Mouse (Mus musculus): Measurements from ENCODE around the gene Rad51c. TPM values are rescaled to one million over a fixed set of nuclear protein-coding genes. Genes with fewer than 3 reads are reported as not detected.
"Not testable (repeated sequence)": the region's sequence is repeated elsewhere in the genome, so short reads cannot be mapped to it uniquely, and the experiment has no call there.

Rad51c gene
- total RNA-seq, 2 experiments from 2014 or later, result 2.5 to 2.7 TPM

- intact Hi-C loops (cut with DNase I), result loop anchor here (5.0 kb wide), 1 partner anchor 82 kb away; no protein-coding TSS in a partner anchor
- not testable (repeated sequence) for DNase-seq
Observed at GRCm38 (mm10) chr11:87435107-87435506, 30.4 kb upstream of the Rad51c start.

DNA sequence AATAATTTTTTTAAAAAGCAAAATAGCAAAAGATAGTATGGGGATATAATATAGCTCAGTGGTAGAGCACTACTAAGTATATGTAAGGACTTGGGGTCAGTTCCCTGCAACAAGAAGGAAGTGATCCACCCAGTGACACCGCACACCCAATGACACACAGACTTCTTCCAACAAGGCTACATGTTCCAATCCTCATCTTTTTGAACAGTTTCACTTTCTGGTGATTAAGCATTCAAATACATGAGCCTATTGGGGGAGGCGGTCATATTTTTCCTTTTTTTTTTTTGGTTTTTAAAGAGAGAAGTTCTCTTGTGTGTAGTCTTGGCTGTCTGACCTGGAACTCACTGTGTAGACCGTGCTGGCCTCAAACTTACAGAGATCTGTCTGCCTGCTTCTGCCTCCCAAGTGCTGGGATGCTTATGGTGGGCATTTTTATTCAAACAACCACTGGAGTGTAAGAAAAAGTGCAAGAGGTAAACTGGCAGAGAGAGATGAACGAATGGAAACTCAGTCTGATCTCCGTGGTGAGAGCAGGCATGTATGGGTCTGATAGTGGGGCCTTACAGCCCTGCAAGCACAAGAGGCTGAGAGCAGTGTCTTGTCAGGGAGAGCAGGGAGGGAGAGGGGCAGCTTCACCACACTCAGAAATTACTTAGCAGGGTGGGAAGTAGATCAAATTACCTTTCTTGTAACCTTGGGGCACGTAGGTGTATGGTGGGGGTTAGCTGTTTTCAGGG, 28.3 kb upstream of the Rad51c start:
- intact Hi-C loops (cut with DNase I), result no loop called here

DNA sequence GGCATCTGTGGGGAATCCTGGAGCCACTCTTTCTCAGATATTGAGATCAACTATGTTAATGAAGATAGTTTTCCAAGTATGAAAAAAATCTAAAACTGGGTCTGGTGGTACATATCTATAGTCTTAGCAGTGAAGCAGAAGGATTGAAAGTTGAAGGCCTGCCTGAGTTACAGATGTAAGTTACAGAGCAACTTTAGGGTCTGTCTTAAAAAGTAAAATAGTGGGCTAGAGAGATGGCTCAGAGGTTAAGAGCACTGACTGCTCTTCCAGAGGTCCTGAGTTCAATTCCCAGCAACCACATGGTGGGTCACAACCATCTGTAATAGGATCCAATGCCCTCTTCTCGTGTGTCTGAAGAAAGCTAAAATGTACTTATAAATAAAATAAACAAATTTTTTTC, 27.7 kb upstream of the Rad51c start:
- intact Hi-C loops (cut with DNase I), result no loop called here
- DNase-seq, result no peak

More for the DNA sequence above, 28.3 kb upstream of the Rad51c start:
- no peak for DNase-seq

GRCm38 (mm10) chr11:87431813-87432212, 27.1 kb upstream of the Rad51c start:
- intact Hi-C loops (cut with DNase I); DNase-seq: not testable (repeated sequence)

DNA sequence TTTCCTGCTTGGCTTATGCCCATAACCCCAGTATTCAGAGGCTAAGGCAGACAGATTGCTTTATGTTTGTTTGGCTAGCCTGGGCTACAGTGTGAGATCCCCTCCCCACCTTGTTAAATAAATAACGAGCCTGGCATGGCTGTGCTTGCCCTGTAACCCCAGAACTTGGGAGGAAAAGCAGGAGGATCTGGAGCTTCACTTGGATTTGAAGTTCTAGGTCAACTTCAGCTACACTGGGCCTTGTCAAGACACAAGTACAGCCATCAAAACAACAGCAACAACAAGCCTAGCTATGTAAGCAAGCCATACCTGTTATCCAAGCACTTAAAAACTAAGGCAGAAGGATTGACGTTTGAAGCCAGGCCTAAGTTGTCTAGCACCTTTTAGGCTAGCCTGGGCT, 25.6 kb upstream of the Rad51c start:
- no peak for DNase-seq
- intact Hi-C loops (cut with DNase I), result no loop called here

GRCm38 (mm10) chr11:87429363-87429762, 24.6 kb upstream of the Rad51c start:
- intact Hi-C loops (cut with DNase I), result loop anchor here (5.0 kb wide), 2 partner anchors 43 to 73 kb away; no protein-coding TSS in a partner anchor
- DNase-seq, result no peak

DNA sequence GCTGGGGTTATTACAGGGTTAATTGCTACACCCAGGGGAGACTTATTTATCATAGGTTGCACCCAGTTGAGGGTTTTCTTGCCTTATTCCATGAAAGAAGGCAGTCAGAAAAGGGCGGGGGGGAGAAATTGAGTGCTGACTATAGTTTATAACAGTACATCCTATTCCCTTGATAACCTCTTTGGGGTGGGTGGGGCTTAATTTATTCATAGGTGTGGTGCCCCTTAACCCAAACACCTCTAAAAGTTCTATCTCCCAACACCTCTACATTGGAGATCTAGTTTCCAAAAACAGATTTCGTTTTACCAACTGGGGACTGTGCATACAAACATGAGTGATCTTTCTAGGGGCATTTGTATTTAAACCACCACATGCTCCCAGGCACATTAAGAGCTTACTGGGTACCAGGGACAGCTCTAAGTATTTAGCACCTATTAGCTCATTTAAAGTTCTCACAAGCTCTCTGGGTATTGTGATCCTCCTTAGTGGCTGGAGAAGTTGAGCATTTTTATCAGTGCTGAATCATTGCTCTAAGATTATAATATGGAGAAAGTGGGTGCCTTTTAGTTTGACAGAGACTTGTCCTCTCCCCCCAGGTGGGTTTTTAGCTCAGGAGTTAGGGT, 23.4 kb upstream of the Rad51c start:
- no peak for DNase-seq
- intact Hi-C loops (cut with DNase I), result loop anchor here (5.0 kb wide), 2 partner anchors 44 to 74 kb away; no protein-coding TSS in a partner anchor

DNA sequence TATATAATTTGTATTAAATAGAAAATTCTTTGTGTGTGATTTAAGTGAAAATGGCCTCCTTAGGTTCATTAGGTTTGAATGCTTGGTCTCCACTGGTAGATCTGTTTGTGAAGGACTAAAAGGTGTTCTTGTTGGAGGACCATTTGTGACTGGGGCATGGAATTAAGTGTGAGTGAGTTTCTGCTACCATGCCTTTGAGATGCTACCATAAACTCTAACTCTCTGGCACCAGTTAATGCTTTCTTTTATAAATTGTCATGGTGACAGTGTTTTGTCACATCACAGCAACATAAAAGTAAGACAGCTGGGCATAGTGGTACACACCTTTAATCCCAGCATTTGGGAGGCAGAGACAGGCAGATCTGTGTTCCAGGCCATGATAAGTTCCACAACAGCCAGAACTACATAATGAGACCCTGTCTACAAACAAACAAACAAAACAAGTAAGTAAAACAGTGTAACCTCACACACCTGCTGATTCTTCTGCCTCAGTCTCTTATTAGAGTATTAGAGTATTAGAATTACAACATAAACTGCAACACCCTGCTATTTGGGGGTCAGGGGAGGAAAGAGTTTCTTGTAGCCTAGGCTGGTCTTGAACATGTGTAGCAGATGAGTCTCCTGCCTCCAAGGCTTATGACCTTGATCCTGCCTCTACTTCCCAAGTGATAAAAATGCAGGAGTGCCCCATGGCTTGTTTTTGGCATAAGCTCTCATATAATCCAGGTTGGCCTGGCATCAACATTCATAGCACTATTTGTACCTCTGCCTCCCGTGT, 22.7 kb upstream of the Rad51c start:
- intact Hi-C loops (cut with DNase I), result loop anchor here (2.0 to 5.0 kb wide), 3 partner anchors 15 to 75 kb away; no protein-coding TSS in a partner anchor

DNA sequence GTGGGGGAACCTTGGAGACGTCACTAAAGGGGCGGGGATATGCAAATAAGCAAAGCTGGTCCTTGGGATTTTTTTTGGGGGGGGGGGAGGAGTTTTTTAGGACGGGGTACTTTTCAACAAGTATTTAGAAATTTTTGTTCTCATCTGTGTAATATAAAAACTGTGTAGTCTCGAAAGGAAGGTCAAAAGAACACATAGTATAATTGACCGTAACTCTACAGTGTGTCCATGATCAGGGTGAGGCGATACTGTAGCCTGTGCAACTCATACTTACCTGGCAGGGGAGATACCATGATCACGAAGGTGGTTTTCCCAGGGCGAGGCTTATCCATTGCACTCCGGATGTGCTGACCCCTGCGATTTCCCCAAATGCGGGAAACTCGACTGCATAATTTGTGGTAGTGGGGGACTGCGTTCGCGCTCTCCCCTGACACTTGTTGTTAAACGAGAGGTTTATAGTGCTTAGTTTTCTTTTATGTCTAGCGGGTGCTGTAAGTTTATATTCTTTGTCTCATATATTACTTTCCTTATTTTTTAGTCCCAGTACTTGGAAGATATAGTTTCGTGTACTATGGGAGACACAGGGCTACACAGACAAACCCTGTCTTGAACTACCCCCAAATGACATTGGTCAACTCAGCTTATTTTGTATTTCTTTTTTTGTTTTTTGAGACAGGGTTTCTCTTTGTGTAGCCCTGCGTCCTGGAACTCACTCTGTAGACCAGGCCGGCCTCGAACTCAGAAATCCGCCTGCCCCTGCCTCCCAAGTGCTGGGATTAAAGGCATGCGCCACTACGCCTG, 21.9 kb upstream of the Rad51c start:
- intact Hi-C loops (cut with DNase I), result loop anchor here (2.0 to 5.0 kb wide), 3 partner anchors 16 to 76 kb away; no protein-coding TSS in a partner anchor
- peak; percentile 76 to 88 for DNase-seq

More for the DNA sequence above, 22.7 kb upstream of the Rad51c start:
- DNase-seq, result no peak

GRCm38 (mm10) chr11:87426121-87426449, 21.3 kb upstream of the Rad51c start:
- intact Hi-C loops (cut with DNase I), result loop anchor here (2.0 to 5.0 kb wide), 3 partner anchors 17 to 76 kb away; no protein-coding TSS in a partner anchor
- DNase-seq, result no peak

DNA sequence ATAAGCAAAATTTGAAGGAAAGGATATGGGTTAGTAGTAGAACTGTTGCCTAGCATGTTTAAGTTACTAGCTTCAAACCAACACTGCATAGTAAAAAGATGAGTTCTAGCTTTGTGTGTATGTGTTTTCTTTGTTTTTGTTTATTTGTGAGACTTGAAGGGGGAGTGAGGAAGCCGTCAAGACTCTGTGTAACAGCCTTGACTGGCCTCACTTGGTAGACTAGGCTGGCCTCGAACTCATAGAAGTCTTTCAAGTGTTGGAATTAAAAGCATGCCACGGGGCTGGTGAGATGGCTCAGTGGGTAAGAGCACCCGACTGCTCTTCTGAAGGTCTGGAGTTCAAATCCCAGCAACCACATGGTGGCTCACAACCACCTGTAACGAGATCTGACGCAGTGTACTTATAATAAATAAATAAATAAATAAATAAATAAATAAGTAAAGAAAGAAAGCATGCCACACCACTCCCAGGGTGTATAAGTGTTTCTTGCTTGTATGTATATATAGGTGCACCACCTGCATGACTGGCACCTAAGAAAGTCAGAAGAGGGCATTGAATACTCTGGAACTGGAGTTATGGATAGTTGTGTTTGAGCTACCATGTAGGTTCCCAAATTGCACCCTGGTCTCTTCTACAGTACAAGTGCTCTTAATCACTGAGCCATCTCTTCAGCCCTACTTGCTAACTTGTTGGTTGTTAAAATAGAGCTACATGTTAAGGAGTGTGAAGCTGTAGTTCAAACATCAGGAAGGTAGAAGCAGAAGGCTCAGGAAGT, 19.0 kb upstream of the Rad51c start:
- intact Hi-C loops (cut with DNase I), result no loop called here
- no peak for DNase-seq

DNA sequence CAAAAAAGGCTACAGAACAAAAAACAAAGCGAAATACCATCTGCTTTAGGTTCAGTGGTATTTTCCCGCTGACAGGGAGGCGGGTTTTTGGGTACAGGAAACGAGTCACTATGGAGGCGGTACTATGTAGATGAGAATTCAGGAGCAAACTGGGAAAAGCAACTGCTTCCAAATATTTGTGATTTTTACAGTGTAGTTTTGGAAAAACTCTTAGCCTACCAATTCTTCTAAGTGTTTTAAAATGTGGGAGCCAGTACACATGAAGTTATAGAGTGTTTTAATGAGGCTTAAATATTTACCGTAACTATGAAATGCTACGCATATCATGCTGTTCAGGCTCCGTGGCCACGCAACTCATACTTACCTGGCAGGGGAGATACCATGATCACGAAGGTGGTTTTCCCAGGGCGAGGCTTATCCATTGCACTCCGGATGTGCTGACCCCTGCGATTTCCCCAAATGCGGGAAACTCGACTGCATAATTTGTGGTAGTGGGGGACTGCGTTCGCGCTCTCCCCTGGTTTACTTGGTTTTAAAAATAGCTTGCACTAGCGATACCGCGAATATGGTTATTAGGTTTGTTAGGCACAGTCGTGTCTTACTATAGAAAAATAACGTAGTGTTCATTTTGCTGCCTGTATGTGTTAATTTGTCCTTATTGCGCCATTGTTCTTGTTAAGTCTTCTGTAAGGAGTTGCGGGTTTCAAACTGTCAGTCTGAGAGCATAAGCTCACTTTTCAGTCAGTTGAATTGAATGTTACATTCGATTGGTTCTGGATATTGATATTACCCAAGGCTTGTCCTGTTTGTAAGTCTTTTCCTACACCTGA, 18.0 kb upstream of the Rad51c start:
- intact Hi-C loops (cut with DNase I), result no loop called here
- peak; percentile 67 to 81 for DNase-seq

- intact Hi-C loops (cut with DNase I), result no loop called here
- peak in 1 of 2 experiments; percentile 10 for DNase-seq
Observed at GRCm38 (mm10) chr11:87421760-87422201, 17.0 kb upstream of the Rad51c start.

- intact Hi-C loops (cut with DNase I), result no loop called here
- no peak for DNase-seq
Observed at GRCm38 (mm10) chr11:87420861-87421260, 16.1 kb upstream of the Rad51c start.

DNA sequence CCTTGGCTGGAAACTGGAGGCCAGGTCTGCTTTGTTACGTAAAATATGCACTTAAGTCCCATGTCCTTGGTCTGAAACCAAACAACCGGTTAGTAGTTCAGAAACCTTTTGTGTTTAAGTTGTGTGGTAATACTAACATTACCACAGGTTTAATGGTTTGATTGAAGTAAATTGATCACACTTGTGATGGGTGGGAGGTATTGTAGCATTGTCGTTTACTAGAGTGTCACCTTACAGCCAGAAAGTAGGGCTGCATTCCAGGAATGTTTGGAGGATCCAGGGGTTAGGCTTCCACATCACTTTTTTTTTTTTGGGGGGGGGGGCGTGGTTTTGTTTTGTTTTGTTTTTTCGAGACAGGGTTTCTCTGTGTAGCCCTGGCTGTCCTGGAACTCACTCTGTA, 11.4 kb upstream of the Rad51c start:
- no peak for DNase-seq
- intact Hi-C loops (cut with DNase I), result no loop called here

DNA sequence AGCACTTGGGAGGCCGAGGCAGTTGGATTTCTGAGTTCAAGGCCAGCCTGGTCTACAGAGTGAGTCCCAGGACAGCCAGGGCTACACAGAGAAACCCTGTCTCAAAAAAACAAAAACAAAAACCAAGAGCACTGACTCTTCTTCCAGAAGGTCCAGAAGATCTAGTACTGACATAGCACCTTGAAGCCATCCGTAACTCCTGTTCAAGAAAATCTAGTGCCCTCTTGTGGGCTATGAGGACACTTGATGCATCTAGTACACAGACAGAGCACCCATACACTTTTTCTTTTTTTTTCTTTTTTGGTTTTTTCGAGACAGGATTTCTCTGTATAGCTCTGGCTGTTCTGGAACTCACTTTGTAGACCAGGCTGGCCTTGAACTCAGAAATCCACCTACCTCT, 8.7 kb upstream of the Rad51c start:
- intact Hi-C loops (cut with DNase I); DNase-seq: not testable (repeated sequence)

- DNase-seq, result peak; percentile 97 to 99
- intact Hi-C loops (cut with DNase I), result no loop called here
Observed at GRCm38 (mm10) chr11:87404111-87404853, 472 bp downstream of the Rad51c start.

- no peak for DNase-seq
- intact Hi-C loops (cut with DNase I), result no loop called here
Observed at GRCm38 (mm10) chr11:87398402-87398801, 6.4 kb downstream of the Rad51c start.
